Mouse (Mus musculus) intestine, embryonic 16.5 days (tissue): ENCODE results near the gene Glis3. TPM values are rescaled to one million over a fixed set of nuclear protein-coding genes. Genes with fewer than 3 reads are reported as not detected.

ENCODE experiments used
- ATAC-seq: fragments of 200-750 bp; cut with Nextera tagmentation; 2 replicates; pipeline ENCODE4 v1.8.0; 2017; ENCODE audit warnings: moderate TSS enrichment, moderate library complexity
- H3K27ac ChIP-seq: fragments of 300-500 bp; sonication (generic); 2 replicates; pipeline ENCODE4 v1.5.1; 2014; ENCODE audit warnings: mild to moderate bottlenecking, low read length
- H3K27me3 ChIP-seq: fragments of 300-500 bp; sonication (generic); replicated peaks from 2 replicates; pipeline ENCODE4 v1.6.1; 2014; ENCODE audit warnings: low read length, control low read depth, mixed read lengths; ENCODE audit not compliant: control insufficient read depth, insufficient read depth
- H3K36me3 ChIP-seq: fragments of 300-500 bp; sonication (generic); 2 replicates; pipeline ENCODE4 v1.6.1; 2014; ENCODE audit warnings: low read length, control low read depth; ENCODE audit not compliant: control insufficient read depth, insufficient read depth
- H3K4me1 ChIP-seq: fragments of 300-500 bp; sonication (generic); 2 replicates; pipeline ENCODE4 v1.6.1; 2014; ENCODE audit warnings: low read length, control low read depth, mixed read lengths; ENCODE audit not compliant: control insufficient read depth, insufficient read depth
- H3K4me2 ChIP-seq: fragments of 300-500 bp; sonication (generic); 2 replicates; pipeline ENCODE4 v1.6.1; 2014; ENCODE audit warnings: low read depth, low read length, control low read depth
- H3K4me3 ChIP-seq: fragments of 300-500 bp; sonication (generic); 2 replicates; pipeline ENCODE4 v1.5.1; 2014; ENCODE audit warnings: mild to moderate bottlenecking, low read length
- H3K9ac ChIP-seq: fragments of 300-500 bp; sonication (generic); 2 replicates; pipeline ENCODE4 v1.6.1; 2014; ENCODE audit warnings: low read depth, low read length
- H3K9me3 ChIP-seq: fragments of 300-500 bp; sonication (generic); 2 replicates; pipeline ENCODE4 v1.6.1; 2016; ENCODE audit warnings: low read length, control low read depth; ENCODE audit not compliant: control insufficient read depth
- WGBS: fragments of 180-500 bp; shearing (Covaris S2); extraction: QIAGEN DNeasy Blood & Tissue Kit; methylation state at CpG from one replicate; pipeline ENCODE4 v1.1.7; 2014; 5-methylcytosine and 5-hydroxymethylcytosine counted together
- polyA plus RNA-seq: library from polyadenylated mRNA; unstranded; fragments of >200 nt; fragmentation: Nextera tagmentation; extraction: Ambion mirVana; gene quantifications from 2 replicates; pipeline ENCODE4 v1.2.1, GENCODE M21; 2015

Gene Glis3
- polyA plus RNA-seq, 1 experiment from 2014 or later, result 0.73 TPM

DNA sequence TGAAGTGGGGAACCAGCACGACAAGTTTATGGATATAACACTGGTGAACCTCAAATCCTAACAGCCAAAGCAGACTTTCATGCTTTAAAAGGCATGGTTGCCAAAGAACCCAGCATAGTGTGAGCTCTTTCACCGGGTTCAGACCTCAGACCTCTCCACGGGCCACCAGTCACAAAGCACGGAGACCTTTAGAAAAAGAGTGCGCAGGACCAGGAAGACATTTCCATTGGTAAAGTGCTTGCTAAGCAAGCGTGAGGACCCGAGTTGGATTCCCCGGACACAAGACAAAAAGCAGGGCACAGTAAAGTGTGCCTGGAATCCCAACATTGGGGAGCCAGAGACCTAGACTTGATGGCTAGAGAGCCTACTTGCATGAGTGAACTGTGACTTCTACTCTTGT lies 62.7 kb downstream of the Glis3 start:
- no peak overlapping the region for H3K4me2 ChIP-seq
- WGBS, result 89% methylated on average over 8 of the region's 8 CpGs

DNA sequence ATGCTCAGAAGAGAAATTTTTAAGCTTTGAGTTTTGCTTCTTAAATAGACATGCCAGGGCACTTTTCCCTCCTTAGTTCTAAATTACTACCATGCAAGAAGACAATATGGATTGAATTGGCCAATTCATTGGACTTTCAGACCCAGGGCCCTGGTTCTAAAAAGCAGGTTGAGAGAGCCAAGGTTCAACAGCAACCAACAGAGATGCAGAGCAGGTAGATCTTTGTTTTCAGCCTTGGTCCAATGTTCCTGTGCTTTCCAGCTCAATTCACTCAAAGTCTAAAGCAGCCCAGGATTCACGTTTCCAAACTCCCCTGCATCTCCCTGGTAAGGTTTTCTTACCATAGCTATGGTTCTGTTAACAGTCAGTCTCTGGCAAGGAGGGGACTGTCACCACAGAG lies 63.4 kb downstream of the Glis3 start:
- no peaks in the 10 kb centered on the region for H3K36me3 ChIP-seq
- WGBS, result 83% methylated on average over 1 of the region's 1 CpGs
- no peak overlapping the region for H3K27ac ChIP-seq
- ATAC-seq, result no peak
- no peaks in the 10 kb centered on the region for H3K9me3 ChIP-seq
- H3K4me3 ChIP-seq, result no peak overlapping the region
- no peaks in the 10 kb centered on the region for H3K4me1 ChIP-seq
- H3K9ac ChIP-seq, result no peak overlapping the region
- no peak overlapping the region for H3K4me2 ChIP-seq
- H3K27me3 ChIP-seq, result no peaks in the 10 kb centered on the region

More for the DNA sequence above, 62.7 kb downstream of the Glis3 start:
- Histone ChIP-seq H3K9me3 (no peaks in the 10 kb centered on the region), H3K27me3 (no peaks in the 10 kb centered on the region), H3K36me3 (no peaks in the 10 kb centered on the region), H3K27ac (no peak overlapping the region), H3K4me1 (no peaks in the 10 kb centered on the region), H3K4me3 (no peak overlapping the region), H3K9ac (no peak overlapping the region)
- no peak for ATAC-seq

DNA sequence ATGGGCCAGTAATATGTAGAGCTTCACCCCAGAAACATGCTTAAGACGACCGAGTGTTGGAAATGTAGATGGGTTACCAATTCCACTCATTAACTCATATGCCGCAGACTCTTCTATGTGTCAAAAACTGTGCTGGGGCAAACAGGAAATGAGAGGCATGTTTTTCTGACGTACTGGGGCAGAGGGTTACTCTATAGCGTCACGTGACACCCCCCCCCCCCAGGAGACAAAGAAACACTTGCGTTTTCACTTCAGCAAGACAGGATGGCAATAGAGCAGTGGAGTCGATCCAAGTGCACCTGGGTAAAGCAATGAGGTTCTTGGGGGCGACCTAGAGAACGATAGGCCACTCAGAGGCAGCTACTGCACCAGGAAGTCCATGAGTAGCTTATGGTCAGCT lies 67.6 kb downstream of the Glis3 start:
- H3K27ac ChIP-seq, result no peak overlapping the region
- H3K9ac ChIP-seq, result no peak overlapping the region
- H3K4me3 ChIP-seq, result no peak overlapping the region
- H3K9me3 ChIP-seq, result no peaks in the 10 kb centered on the region
- ATAC-seq, result no peak
- no peaks in the 10 kb centered on the region for H3K27me3 ChIP-seq
- no peaks in the 10 kb centered on the region for H3K36me3 ChIP-seq
- no peak overlapping the region for H3K4me2 ChIP-seq
- WGBS, result 87% methylated on average over 10 of the region's 10 CpGs
- H3K4me1 ChIP-seq, result no peaks in the 10 kb centered on the region; the same call in 1 of the 2 replicates

DNA sequence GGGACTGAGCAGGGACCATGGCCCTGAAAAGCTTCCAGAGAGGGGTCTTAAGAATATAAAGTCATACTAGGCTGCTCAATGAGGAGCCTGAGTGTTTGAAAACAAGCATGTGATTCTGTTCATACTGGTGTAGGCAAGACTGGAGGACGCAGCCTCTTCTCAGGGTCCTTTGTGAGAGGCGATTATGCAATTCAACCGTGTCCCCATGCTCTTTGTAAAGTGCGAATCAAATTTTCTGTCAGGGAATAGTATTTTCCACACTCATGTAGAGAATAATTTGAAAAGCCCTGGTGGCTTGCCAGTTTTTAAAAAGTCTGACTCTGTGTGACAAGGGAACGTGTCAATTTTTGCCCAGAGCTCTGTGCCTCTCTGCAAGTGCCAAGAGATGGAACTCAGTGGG lies 71.1 kb downstream of the Glis3 start:
- 85% methylated on average over 5 of the region's 5 CpGs for WGBS
- no peak overlapping the region for H3K27ac ChIP-seq

DNA sequence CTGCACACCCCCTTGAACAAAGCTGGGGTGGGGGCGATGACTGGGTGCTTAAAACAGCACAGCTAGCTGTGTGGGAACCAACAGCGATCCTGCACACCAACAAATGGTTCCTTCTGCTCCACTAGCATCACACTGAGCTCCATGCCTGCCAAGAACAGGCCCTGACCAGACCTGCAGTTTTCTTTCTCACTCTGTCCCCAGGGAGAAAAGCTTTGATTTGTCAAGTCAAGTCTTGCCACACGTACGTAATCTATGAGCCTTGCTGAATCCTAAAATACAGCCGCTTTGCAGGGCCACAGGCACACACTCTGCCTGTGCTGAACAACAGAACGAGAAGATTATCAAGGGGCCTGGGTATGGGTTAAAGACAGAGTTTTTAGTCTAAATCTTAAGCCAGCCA lies 71.6 kb downstream of the Glis3 start:
- WGBS, result 72% methylated on average over 6 of the region's 6 CpGs
- Histone ChIP-seq H3K27ac (no peak overlapping the region), H3K4me2 (no peak overlapping the region), H3K36me3 (no peaks in the 10 kb centered on the region), H3K4me3 (no peak overlapping the region), H3K9ac (no peak overlapping the region), H3K27me3 (no peaks in the 10 kb centered on the region), H3K9me3 (no peaks in the 10 kb centered on the region), H3K4me1 (no peaks in the 10 kb centered on the region; the same call in 1 of the 2 replicates)
- no peak for ATAC-seq

More for the DNA sequence above, 71.1 kb downstream of the Glis3 start:
- Histone ChIP-seq H3K9ac (no peak overlapping the region), H3K36me3 (no peaks in the 10 kb centered on the region), H3K4me1 (no peaks in the 10 kb centered on the region; the same call in 1 of the 2 replicates), H3K9me3 (no peaks in the 10 kb centered on the region), H3K4me2 (no peak overlapping the region), H3K4me3 (no peak overlapping the region), H3K27me3 (no peaks in the 10 kb centered on the region)
- no peak for ATAC-seq

DNA sequence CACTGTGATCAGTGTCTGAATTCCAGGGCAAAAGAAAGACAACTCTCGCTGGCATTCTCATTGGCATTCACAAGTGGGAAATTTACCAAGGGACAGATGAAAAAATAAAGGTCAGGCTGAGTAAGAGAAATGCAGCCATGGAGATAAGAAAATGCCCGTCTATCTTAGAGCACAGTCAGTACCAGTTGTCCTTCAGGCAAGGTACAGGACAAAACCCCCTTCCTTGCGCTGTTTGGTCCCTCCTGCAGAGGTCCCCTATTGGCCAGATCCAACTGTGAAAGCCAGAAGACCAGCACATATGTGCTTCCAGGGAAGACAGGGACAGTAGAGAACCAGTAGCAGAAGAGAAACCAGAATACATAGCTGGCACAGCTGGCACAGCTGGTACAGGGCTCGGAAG lies 79.0 kb downstream of the Glis3 start:
- 77% methylated on average over 4 of the region's 4 CpGs for WGBS
- Histone ChIP-seq H3K36me3 (no peaks in the 10 kb centered on the region), H3K27me3 (no peaks in the 10 kb centered on the region), H3K4me2 (no peak overlapping the region), H3K27ac (no peak overlapping the region), H3K9me3 (no peaks in the 10 kb centered on the region), H3K4me1 (no peaks in the 10 kb centered on the region), H3K4me3 (no peak overlapping the region), H3K9ac (no peak overlapping the region)
- ATAC-seq, result no peak

DNA sequence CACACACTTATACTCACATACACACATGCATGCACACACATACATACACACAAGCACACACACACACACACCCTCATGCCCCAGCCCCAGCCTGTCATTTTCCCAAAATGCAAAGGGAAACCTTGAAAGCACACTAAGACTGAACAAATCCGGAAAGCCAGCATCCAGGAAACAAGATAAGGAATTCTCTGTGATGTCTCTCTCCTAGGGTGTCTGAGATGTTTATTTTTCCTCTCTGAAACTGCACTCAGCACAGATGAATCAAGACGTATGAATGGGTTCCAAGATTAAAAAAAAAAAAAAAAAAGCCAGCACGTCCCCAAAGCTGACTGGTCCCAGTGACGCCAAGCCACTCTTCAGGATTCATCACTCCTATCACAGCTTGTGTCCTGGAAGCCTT lies 85.7 kb downstream of the Glis3 start:
- ATAC-seq, result no peak
- no peaks in the 10 kb centered on the region for H3K36me3 ChIP-seq
- H3K9ac ChIP-seq, result no peak overlapping the region
- H3K9me3 ChIP-seq, result no peaks in the 10 kb centered on the region
- WGBS, result 25% methylated on average over 4 of the region's 4 CpGs
- H3K4me3 ChIP-seq, result no peak overlapping the region
- no peak overlapping the region for H3K27ac ChIP-seq
- H3K4me2 ChIP-seq, result no peak overlapping the region
- no peaks in the 10 kb centered on the region for H3K27me3 ChIP-seq
- no peaks in the 10 kb centered on the region for H3K4me1 ChIP-seq

DNA sequence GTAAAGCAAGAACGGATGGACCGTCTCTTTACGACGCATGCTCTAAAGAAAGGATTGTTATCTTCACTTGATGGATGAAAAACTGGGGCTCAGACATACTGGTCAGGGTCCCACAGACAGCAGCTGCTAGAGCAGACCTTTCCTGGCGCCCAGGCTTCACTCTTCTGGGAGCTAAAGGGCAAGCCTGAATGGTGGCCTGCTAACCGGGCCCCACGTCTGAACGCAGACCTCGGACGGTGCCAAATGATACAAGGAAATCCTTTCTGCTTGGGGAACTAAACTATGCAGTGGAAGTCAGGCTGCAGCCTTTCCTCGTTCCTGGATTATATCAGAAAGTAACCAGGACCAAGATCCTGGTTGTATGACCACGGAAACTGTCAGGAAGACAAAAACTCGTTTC lies 86.9 kb downstream of the Glis3 start:
- WGBS, result 61% methylated on average over 13 of the region's 13 CpGs
- ATAC-seq, result no peak
- Histone ChIP-seq H3K27me3 (no peaks in the 10 kb centered on the region), H3K36me3 (no peaks in the 10 kb centered on the region), H3K4me1 (no peaks in the 10 kb centered on the region), H3K9ac (no peak overlapping the region), H3K4me3 (no peak overlapping the region), H3K27ac (no peak overlapping the region), H3K9me3 (no peaks in the 10 kb centered on the region), H3K4me2 (no peak overlapping the region)

DNA sequence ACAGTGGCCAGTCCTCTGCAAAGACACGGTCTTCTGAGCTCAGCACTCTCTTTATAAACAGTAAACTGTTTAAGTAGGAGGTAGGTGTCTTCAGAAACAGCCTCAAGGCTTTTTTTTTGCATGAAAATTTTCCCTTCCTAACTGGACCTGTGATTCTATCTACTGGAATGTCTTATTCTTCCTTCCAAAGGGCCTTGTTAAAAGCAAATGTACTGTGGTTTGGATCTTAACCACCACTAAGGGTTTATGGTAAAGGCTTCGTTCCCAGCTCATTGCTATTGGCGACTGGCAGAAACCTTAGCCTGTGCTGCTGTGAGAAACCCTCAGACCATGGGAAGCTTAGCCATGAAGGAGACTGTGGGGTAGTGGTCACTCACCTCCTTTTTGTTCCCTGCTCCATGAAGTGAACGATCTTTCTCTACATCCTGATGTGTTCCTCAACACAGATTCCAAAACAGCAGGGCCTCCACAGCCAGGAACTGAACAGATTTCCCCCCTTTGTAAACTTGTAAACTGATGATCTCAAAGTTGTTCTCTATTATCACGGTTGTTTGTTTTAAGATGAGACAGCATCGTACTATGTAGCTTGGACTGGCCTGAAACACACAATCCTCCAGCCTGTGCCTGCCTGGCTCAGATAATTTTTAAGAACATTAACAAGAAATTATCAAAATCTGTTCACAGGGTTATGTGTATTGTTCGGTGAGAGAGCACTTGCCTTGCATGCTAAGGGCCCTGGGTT lies 88.0 kb downstream of the Glis3 start:
- Histone ChIP-seq H3K9ac (no peak overlapping the region), H3K9me3 (no peaks in the 10 kb centered on the region), H3K4me1 (no peaks in the 10 kb centered on the region), H3K27ac (no peak overlapping the region), H3K4me2 (no peak overlapping the region), H3K36me3 (no peaks in the 10 kb centered on the region), H3K27me3 (no peaks in the 10 kb centered on the region), H3K4me3 (no peak overlapping the region)
- ATAC-seq, result no peak
- 76% methylated on average over 7 of the region's 7 CpGs for WGBS

DNA sequence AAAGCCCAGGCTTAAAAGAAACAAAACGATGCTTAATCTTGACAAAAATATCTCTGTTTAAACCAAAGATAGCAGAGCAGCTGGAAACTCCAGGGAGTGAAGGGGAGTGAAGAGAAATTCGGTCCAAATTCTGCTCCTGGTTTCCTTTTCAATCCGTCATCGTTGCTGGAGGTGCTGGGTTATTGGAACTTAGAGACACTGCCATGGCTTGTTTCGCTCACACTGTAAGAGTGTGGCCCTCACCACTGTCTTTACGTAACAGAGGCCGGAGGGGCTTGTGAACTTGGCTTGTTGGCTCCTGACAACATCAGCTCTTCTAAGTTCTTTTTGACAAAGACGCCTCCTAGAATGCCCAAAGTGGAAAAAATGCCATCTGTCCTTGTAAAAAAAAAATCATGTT lies 99.4 kb downstream of the Glis3 start:
- Histone ChIP-seq H3K9me3 (no peaks in the 10 kb centered on the region), H3K36me3 (no peaks in the 10 kb centered on the region), H3K4me2 (no peak overlapping the region), H3K4me1 (no peaks in the 10 kb centered on the region), H3K9ac (no peak overlapping the region), H3K27ac (no peak overlapping the region), H3K27me3 (no peaks in the 10 kb centered on the region), H3K4me3 (no peak overlapping the region)
- WGBS, result 72% methylated on average over 8 of the region's 8 CpGs
- ATAC-seq, result no peak
